Mouse (Mus musculus): ENCODE data around the gene Vav2. TPM values are rescaled to one million over a fixed set of nuclear protein-coding genes. Genes with fewer than 3 reads are reported as not detected.

Gene Vav2
- polyA plus RNA-seq, 1 experiment = 18.8 TPM

DNA sequence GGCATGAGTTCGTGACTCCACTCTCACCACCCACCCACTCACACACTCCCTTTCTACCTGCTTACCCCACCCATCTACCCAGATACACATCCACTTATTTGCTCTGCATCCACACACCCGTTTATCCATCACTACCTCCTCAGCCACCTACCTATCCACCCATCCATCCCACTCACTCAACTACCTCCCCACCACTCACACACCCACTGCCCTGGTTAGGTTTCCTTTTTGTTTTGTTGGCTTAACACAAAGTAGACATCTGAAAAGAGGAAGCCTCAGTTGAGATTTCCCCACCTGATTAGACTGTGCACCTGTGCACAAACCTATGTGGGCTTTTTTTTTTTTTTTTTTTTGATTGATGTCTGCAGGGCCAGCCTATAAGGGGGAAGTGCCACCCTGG, 5.8 kb upstream of the Vav2 start:
- TF ChIP-seq POLR2A (IDR thresholded peaks at IDR 0.05; ENCODE audit: borderline replicate concordance, control insufficient read depth, low read depth, low read length) = no peak
- no peak for TF ChIP-seq CTCF (IDR thresholded peaks at IDR 0.05; ENCODE audit: control insufficient read depth, insufficient read depth, low read length)

DNA sequence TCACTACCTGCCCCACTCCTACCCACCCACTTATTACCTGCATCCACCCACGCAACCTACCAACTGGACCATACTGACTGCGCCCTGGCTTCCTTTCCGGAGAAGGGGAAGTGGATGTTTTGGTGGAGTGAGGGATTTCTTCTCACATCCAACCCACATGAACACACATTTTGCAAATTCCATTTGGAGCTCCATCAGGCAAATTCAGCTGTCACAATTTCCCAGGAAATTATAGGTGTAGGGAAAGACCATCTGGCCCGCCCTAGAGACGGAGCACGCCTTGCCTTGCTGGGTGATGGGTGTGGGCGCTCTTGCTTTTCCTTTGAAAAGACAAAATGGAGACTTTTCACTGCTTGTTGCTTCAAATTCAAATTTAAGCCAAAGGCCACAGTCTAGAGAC, 3.8 kb upstream of the Vav2 start:
- Histone ChIP-seq H3K4me1 (ENCODE audit: control insufficient read depth, insufficient read depth, low read length) (no peaks in the 10 kb centered on the region; the same call in 1 of the 2 replicates), H3K4me3 (replicated peaks; ENCODE audit: control insufficient read depth, low read depth, low read length) (no peak overlapping the region), H3K27ac (ENCODE audit: control insufficient read depth, insufficient read depth, low read depth, low read length, poor library complexity) (no peak overlapping the region)
- no peak for TF ChIP-seq CTCF (IDR thresholded peaks at IDR 0.05; ENCODE audit: control insufficient read depth, insufficient read depth, low read length)
- TF ChIP-seq POLR2A (IDR thresholded peaks at IDR 0.05; ENCODE audit: borderline replicate concordance, control insufficient read depth, low read depth, low read length) = no peak
- WGBS = 80% methylated on average over 7 of the region's 7 CpGs

More for the DNA sequence above, 5.8 kb upstream of the Vav2 start:
- Histone ChIP-seq H3K4me1 (ENCODE audit: control insufficient read depth, insufficient read depth, low read length) (no peaks in the 10 kb centered on the region), H3K27ac (ENCODE audit: control insufficient read depth, insufficient read depth, low read depth, low read length, poor library complexity) (no peak overlapping the region), H3K4me3 (replicated peaks; ENCODE audit: control insufficient read depth, low read depth, low read length) (no peak overlapping the region)
- 44% methylated on average over 2 of the region's 2 CpGs for WGBS

DNA sequence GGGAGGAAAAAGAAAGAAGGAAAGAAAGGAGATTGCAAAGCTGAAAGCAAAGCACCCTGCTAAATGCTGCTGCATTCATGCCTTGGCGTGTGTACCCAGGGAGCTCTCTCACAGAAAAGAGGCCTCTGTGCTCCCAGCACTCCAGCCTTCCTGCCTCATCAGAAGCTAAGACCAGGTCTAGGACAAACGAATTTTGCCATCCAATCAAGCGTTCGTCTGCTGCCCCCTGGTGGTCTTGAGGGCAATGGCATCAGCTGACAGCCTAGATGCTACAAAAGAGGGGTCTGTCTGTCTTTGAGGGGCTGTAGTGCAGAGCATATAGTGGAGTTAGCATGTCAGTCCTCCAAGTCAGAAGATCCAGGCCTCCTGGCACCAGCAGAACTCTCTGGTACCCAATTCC, 1.2 kb upstream of the Vav2 start:
- WGBS = 0% methylated on average over 4 of the region's 4 CpGs
- TF ChIP-seq POLR2A (IDR thresholded peaks at IDR 0.05; ENCODE audit: borderline replicate concordance, control insufficient read depth, low read depth, low read length) (no peak), CTCF (IDR thresholded peaks at IDR 0.05; ENCODE audit: control insufficient read depth, insufficient read depth, low read length) (peak; percentile 98)
- Histone ChIP-seq H3K4me1 (ENCODE audit: control insufficient read depth, insufficient read depth, low read length) (no peaks in the 10 kb centered on the region; the same call in 1 of the 2 replicates), H3K4me3 (replicated peaks; ENCODE audit: control insufficient read depth, low read depth, low read length) (no peak overlapping the region), H3K27ac (ENCODE audit: control insufficient read depth, insufficient read depth, low read depth, low read length, poor library complexity) (no peak overlapping the region)

DNA sequence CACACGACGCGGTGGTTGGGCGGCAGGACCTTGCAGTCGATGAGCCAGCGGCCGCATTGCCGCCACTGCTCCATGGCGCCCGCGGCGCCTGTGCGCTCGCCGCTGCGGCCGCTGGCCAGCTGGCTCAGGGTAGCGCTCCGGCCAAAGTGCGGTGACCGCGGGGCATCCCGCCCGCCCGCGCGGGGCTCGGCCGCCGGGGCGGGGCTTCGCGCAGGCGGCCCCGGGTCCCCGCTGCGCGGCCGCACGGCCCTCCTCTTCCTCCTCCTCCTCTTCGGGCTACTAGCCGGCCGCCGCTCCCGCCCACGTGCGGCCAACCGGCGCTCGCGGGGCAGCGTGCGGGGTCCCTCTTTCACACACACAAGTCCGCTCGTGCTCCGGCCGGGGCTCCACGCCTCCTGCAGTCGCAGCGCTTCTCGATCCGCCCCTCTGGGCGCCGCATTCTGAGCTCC, 403 bp downstream of the Vav2 start:
- TF ChIP-seq POLR2A (IDR thresholded peaks at IDR 0.05; ENCODE audit: borderline replicate concordance, control insufficient read depth, low read depth, low read length) (no peak), CTCF (IDR thresholded peaks at IDR 0.05; ENCODE audit: control insufficient read depth, insufficient read depth, low read length) (no peak)
- WGBS = under 1% methylated on average over 64 of the region's 64 CpGs
- peak overlapping the region; percentile 51; the same call in 1 of the 2 replicates for H3K27ac ChIP-seq (ENCODE audit: control insufficient read depth, insufficient read depth, low read depth, low read length, poor library complexity)
- H3K4me1 ChIP-seq (ENCODE audit: control insufficient read depth, insufficient read depth, low read length) = no peaks in the 10 kb centered on the region; the same call in 1 of the 2 replicates
- H3K4me3 ChIP-seq (replicated peaks; ENCODE audit: control insufficient read depth, low read depth, low read length) = peak overlapping the region; percentile 58

DNA sequence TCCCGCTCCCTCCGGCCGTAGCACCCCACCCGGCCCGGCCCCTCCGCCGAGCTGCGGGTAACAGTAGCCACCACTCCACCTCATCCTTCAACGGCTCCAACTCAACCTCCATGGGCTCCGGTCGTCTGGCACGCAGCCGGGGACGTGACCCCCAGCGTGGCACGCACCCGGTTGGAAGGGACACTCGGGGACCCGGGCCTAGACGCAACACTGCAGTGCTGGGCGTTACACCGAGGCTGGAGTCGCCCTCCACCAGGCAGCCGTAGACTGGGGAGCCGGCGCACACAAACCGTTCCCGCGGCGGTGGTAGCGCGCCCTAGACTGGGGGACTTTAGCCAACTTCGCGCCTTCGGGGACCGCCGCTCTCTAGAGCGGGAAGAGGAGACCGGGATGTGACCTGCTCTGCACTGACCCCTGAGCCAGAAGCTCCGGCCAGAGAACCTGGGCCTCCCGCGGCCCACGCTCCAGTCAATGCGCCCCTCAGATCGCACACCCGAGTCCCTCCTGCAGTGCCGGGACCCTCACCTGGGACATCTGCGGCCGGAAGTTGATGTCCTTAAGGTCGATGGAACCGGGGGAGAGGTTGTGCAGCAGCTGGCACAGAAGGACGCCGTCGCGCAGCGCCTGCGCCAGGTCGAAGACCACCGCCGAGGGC, 955 bp downstream of the Vav2 start:
- TF ChIP-seq CTCF (IDR thresholded peaks at IDR 0.05; ENCODE audit: control insufficient read depth, insufficient read depth, low read length) = no peak
- no peak for TF ChIP-seq POLR2A (IDR thresholded peaks at IDR 0.05; ENCODE audit: borderline replicate concordance, control insufficient read depth, low read depth, low read length)
- H3K4me1 ChIP-seq (ENCODE audit: control insufficient read depth, insufficient read depth, low read length) = no peaks in the 10 kb centered on the region; the same call in 1 of the 2 replicates
- peak overlapping the region; percentile 58 for H3K4me3 ChIP-seq (replicated peaks; ENCODE audit: control insufficient read depth, low read depth, low read length)
- under 1% methylated on average over 54 of the region's 60 CpGs for WGBS
- H3K27ac ChIP-seq (ENCODE audit: control insufficient read depth, insufficient read depth, low read depth, low read length, poor library complexity) = peak overlapping the region; percentile 51; the same call in 1 of the 2 replicates

DNA sequence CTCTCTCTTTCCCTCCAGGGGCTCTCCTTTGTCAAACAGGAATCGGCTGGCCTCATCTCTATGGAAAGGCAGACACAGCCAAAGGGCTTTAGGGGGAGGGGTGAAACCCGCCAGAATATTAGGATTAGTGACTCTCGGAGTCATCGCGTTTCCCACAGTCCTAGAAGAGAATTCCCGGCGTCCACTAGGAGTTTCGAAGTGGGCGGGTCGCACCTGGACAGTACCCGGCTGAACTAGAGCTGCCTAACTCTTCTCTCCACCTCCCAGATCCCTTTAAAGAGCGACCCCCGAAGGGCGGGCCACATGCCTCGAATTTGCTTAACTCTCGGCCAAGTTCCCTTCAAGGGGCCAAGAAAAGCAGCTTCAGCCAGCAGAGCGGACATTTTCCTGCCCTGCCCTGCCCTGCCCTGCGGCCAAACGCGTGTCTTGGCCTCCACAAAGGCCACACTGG, 1.6 kb downstream of the Vav2 start:
- TF ChIP-seq CTCF (IDR thresholded peaks at IDR 0.05; ENCODE audit: control insufficient read depth, insufficient read depth, low read length) = no peak
- no peak for TF ChIP-seq POLR2A (IDR thresholded peaks at IDR 0.05; ENCODE audit: borderline replicate concordance, control insufficient read depth, low read depth, low read length)
- Histone ChIP-seq H3K4me3 (replicated peaks; ENCODE audit: control insufficient read depth, low read depth, low read length) (peak overlapping the region; percentile 37), H3K4me1 (ENCODE audit: control insufficient read depth, insufficient read depth, low read length) (no peaks in the 10 kb centered on the region; the same call in 1 of the 2 replicates), H3K27ac (ENCODE audit: control insufficient read depth, insufficient read depth, low read depth, low read length, poor library complexity) (0 out of 2 replicates have a peak overlapping the region, but pooled peaks have one; percentile 23)
- 29% methylated on average over 20 of the region's 20 CpGs for WGBS

DNA sequence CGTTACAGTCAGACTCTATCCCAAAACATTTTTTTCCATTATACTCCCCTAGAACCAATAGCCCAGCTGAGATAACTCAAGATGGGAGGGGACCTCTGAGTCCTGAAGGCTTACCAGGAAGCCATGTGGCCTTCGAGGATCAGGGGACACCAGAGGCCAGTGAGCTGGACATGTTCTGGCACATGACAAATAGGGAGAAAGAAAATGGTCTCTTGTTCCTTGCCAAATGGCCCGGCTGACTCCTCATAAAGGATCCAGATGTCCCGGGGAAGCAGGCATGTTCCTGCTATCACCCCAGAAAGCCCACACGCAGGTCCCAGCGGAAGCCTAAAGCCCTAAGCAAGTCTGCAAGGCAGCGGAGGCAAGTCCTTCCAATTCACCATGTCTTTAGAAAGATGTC, 3.2 kb downstream of the Vav2 start:
- Histone ChIP-seq H3K27ac (ENCODE audit: control insufficient read depth, insufficient read depth, low read depth, low read length, poor library complexity) (no peak overlapping the region), H3K4me1 (ENCODE audit: control insufficient read depth, insufficient read depth, low read length) (peaks cover 4% of the 10 kb centered on the region; the same call in 1 of the 2 replicates), H3K4me3 (replicated peaks; ENCODE audit: control insufficient read depth, low read depth, low read length) (no peak overlapping the region)
- 84% methylated on average over 7 of the region's 7 CpGs for WGBS
- TF ChIP-seq POLR2A (IDR thresholded peaks at IDR 0.05; ENCODE audit: borderline replicate concordance, control insufficient read depth, low read depth, low read length) = no peak
- TF ChIP-seq CTCF (IDR thresholded peaks at IDR 0.05; ENCODE audit: control insufficient read depth, insufficient read depth, low read length) = no peak

DNA sequence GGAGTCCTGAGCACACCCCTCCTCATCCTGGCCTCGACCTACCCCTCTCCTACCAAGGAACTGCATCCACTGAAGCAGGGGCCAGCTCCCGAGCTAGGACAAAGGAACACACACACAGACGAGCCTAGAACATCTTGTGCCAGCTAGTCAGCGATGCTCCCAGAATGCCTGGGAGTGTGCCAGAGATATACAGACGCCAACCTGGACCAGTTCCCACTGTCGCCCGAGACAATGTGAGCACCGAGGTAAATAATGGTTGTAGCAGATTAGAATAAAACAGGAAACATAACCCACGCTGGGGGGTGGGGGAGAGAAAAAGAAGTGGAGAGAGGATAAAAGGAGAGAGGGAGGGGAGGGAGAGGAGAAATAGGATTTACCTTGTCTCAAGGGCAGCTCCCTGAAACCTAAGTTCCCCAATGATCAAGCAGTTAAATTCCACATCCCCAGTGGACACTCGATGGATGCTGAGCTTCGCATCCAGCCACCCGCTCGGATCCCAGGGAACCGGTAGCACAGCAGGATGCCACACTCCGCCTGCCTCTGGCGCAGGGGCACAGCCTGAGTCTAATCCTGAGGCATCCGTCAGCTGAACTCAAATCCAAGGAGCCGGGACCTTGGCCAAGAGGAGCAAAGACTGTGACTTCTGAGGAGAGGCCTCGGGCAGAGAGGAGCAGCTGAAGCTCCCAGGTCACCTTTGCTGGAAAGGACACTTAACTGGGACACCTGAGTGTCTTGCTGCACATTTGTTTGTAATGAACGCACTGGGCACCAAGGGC, 5.4 kb downstream of the Vav2 start:
- no peak overlapping the region for H3K27ac ChIP-seq (ENCODE audit: control insufficient read depth, insufficient read depth, low read depth, low read length, poor library complexity)
- peaks cover 9% of the 10 kb centered on the region for H3K4me1 ChIP-seq (ENCODE audit: control insufficient read depth, insufficient read depth, low read length)
- TF ChIP-seq CTCF (IDR thresholded peaks at IDR 0.05; ENCODE audit: control insufficient read depth, insufficient read depth, low read length) = no peak
- TF ChIP-seq POLR2A (IDR thresholded peaks at IDR 0.05; ENCODE audit: borderline replicate concordance, control insufficient read depth, low read depth, low read length) = no peak
- H3K4me3 ChIP-seq (replicated peaks; ENCODE audit: control insufficient read depth, low read depth, low read length) = no peak overlapping the region
- WGBS = 58% methylated on average over 20 of the region's 20 CpGs

Measured in bone marrow, adult 2 months (tissue).